Comparison of ENCODE assay signal across 11 mouse cellular contexts in genomic region chr16:43309968-43310431, GRCm38 (mm10).
A peak's percentile ranks its signal among the peaks of the same experiment; 100 is the strongest.
DNase-seq lines count a peak whose midpoint lies in the region; ATAC-seq and TF ChIP-seq lines count a peak whose summit lies in the region.
"Had no signal": no experiment of that assay in that cellular context is flagged by ENCODE, and none has a peak within 500 bp of the region (broad histone marks: within the 10 kb centered on the region; RNA-seq: fewer than 3 reads in every experiment).

No protein-coding gene starts in this region.

- no peak for TF ChIP-seq POLR2A in brain, embryonic 14.5 days (IDR thresholded peaks at IDR 0.05; ENCODE audit: borderline replicate concordance, extremely low read depth, insufficient read depth, insufficient read length, poor library complexity, severe bottlenecking)

- no peak for TF ChIP-seq CTCF in brain, embryonic 14.5 days (IDR thresholded peaks at IDR 0.05; ENCODE audit: borderline replicate concordance, extremely low read depth, insufficient read depth, insufficient read length)

- H3K36me3 ChIP-seq in heart, embryonic 10.5 days = no peaks in the 10 kb centered on the region
- H3K36me3 ChIP-seq in forebrain, embryonic 16.5 days (ENCODE audit: control insufficient read depth, insufficient read depth) = no peaks in the 10 kb centered on the region
- no peaks in the 10 kb centered on the region for H3K36me3 ChIP-seq in midbrain, embryonic 13.5 days

- intact Hi-C loops in heart, postnatal 25 days (cut with DNase I) = no loop called here

- DNase-seq in heart, embryonic 10.5 days (ENCODE audit: low spot score) = no peak
- DNase-seq in heart, postnatal 25 days (ENCODE audit: low spot score) = no peak
- DNase-seq in brain, embryonic 14.5 days (ENCODE audit: low read depth) = peak; percentile 96
- DNase-seq in yolk sac, embryonic 10.5 days (ENCODE audit: low spot score) = no peak
- DNase-seq in urinary bladder, postnatal 10 days (ENCODE audit: low spot score) = no peak
- DNase-seq in adrenal gland, adult 8-10 months = no peak
- DNase-seq: cerebellum, adult 11-12 months; kidney, postnatal 10 days; lung, embryonic 14.5 days had no signal

- H3K4me2 ChIP-seq in forebrain, embryonic 16.5 days (ENCODE audit: low read length) = no peak overlapping the region
- no peak overlapping the region for H3K4me2 ChIP-seq in midbrain, embryonic 13.5 days (replicated peaks)
- H3K4me2 ChIP-seq: lung, embryonic 14.5 days had no signal

- H3K27me3 ChIP-seq in heart, embryonic 10.5 days (ENCODE audit: insufficient read depth, poor library complexity, severe bottlenecking) = no peaks in the 10 kb centered on the region
- H3K27me3 ChIP-seq in forebrain, embryonic 16.5 days (replicated peaks; ENCODE audit: control insufficient read depth, insufficient read depth, low read length) = no peaks in the 10 kb centered on the region
- H3K27me3 ChIP-seq in midbrain, embryonic 13.5 days = no peaks in the 10 kb centered on the region

- H3K4me3 ChIP-seq in heart, embryonic 10.5 days = no peak overlapping the region
- no peak overlapping the region for H3K4me3 ChIP-seq in forebrain, embryonic 16.5 days (replicated peaks; ENCODE audit: low read length)
- no peak overlapping the region for H3K4me3 ChIP-seq in midbrain, embryonic 13.5 days (replicated peaks)

- 0 out of 2 replicates have a peak, but pooled peaks cover 5% of the 10 kb centered on the region for H3K4me1 ChIP-seq in heart, embryonic 10.5 days
- peaks cover 9% of the 10 kb centered on the region for H3K4me1 ChIP-seq in forebrain, embryonic 16.5 days (replicated peaks; ENCODE audit: control insufficient read depth, insufficient read depth, low read length)
- peaks cover 24% of the 10 kb centered on the region for H3K4me1 ChIP-seq in midbrain, embryonic 13.5 days (replicated peaks)

- 54% methylated on average over 4 of the region's 4 CpGs for WGBS in heart, embryonic 10.5 days
- WGBS in forebrain, embryonic 16.5 days = 2% methylated on average over 4 of the region's 4 CpGs
- 3% methylated on average over 4 of the region's 4 CpGs for WGBS in midbrain, embryonic 13.5 days

- no peaks in the 10 kb centered on the region for H3K9me3 ChIP-seq in heart, embryonic 10.5 days
- H3K9me3 ChIP-seq in forebrain, embryonic 16.5 days (ENCODE audit: control insufficient read depth, low read length) = no peaks in the 10 kb centered on the region
- no peaks in the 10 kb centered on the region for H3K9me3 ChIP-seq in midbrain, embryonic 13.5 days

- H3K9ac ChIP-seq in forebrain, embryonic 16.5 days (replicated peaks; ENCODE audit: low read depth, low read length) = no peak overlapping the region
- no peak overlapping the region for H3K9ac ChIP-seq in midbrain, embryonic 13.5 days (replicated peaks)
- H3K9ac ChIP-seq: lung, embryonic 14.5 days had no signal

- H3K27ac ChIP-seq in heart, embryonic 10.5 days = peak overlapping the region; percentile 57; the same call in 1 of the 2 replicates
- H3K27ac ChIP-seq in forebrain, embryonic 16.5 days (ENCODE audit: low read length) = peak overlapping the region; percentile 54
- peak overlapping the region; percentile 75 for H3K27ac ChIP-seq in midbrain, embryonic 13.5 days

- ATAC-seq in forebrain, embryonic 16.5 days = peak; percentile 97
- ATAC-seq in midbrain, embryonic 13.5 days = peak; percentile 94
